Mouse (Mus musculus): ENCODE data around the gene Dynll2. TPM values are rescaled to one million over a fixed set of nuclear protein-coding genes. Genes with fewer than 3 reads are reported as not detected.
"Not testable (repeated sequence)": the region's sequence is repeated elsewhere in the genome, so short reads cannot be mapped to it uniquely, and the experiment has no call there.

Gene Dynll2
- polyA plus RNA-seq, 1 experiment from 2014 or later = 19.1 TPM

GRCm38 (mm10) chr11:87978905-87979304 is 8.4 kb downstream of the Dynll2 start:
- H3K27ac ChIP-seq (ENCODE audit: low read depth, low read length) = no peak overlapping the region
- no peak overlapping the region for H3K4me3 ChIP-seq (ENCODE audit: low read depth, low read length)
- ATAC-seq (replicated peaks; ENCODE audit: low FRiP score) (no peak), DNase-seq (ENCODE audit: low spot score) (no peak)
- no peak overlapping the region for H3K4me2 ChIP-seq (ENCODE audit: low read depth, low read length, severe bottlenecking)
- no peaks in the 10 kb centered on the region for H3K4me1 ChIP-seq (replicated peaks; ENCODE audit: control insufficient read depth, insufficient read depth, low read length)
- H3K36me3 ChIP-seq (ENCODE audit: control insufficient read depth, insufficient read depth, low read length) = peaks cover 8% of the 10 kb centered on the region; the same call in 1 of the 2 replicates
- no peak overlapping the region for H3K9ac ChIP-seq (ENCODE audit: low read length)
- no peaks in the 10 kb centered on the region for H3K9me3 ChIP-seq (ENCODE audit: control insufficient read depth, low read length)
- H3K27me3 ChIP-seq (ENCODE audit: control insufficient read depth, insufficient read depth, low read length) = no peaks in the 10 kb centered on the region
- WGBS = 84% methylated on average over 4 of the region's 4 CpGs

GRCm38 (mm10) chr11:87977021-87977420 is 10.3 kb downstream of the Dynll2 start:
- 83% methylated on average over 8 of the region's 8 CpGs for WGBS
- not testable (repeated sequence) for H3K36me3 ChIP-seq (ENCODE audit: control insufficient read depth, insufficient read depth, low read length); H3K4me2 ChIP-seq (ENCODE audit: low read depth, low read length, severe bottlenecking); H3K27ac ChIP-seq (ENCODE audit: low read depth, low read length); H3K9me3 ChIP-seq (ENCODE audit: control insufficient read depth, low read length); DNase-seq (ENCODE audit: low spot score); ATAC-seq (replicated peaks; ENCODE audit: low FRiP score); H3K4me1 ChIP-seq (replicated peaks; ENCODE audit: control insufficient read depth, insufficient read depth, low read length); H3K27me3 ChIP-seq (ENCODE audit: control insufficient read depth, insufficient read depth, low read length); H3K9ac ChIP-seq (ENCODE audit: low read length); H3K4me3 ChIP-seq (ENCODE audit: low read depth, low read length)

- Histone ChIP-seq H3K27ac (ENCODE audit: low read depth, low read length) (no peak overlapping the region), H3K4me3 (ENCODE audit: low read depth, low read length) (no peak overlapping the region), H3K36me3 (ENCODE audit: control insufficient read depth, insufficient read depth, low read length) (peaks cover under 1% of the 10 kb centered on the region; the same call in 1 of the 2 replicates), H3K27me3 (ENCODE audit: control insufficient read depth, insufficient read depth, low read length) (no peaks in the 10 kb centered on the region), H3K9ac (ENCODE audit: low read length) (no peak overlapping the region), H3K9me3 (ENCODE audit: control insufficient read depth, low read length) (no peaks in the 10 kb centered on the region), H3K4me1 (replicated peaks; ENCODE audit: control insufficient read depth, insufficient read depth, low read length) (no peaks in the 10 kb centered on the region), H3K4me2 (ENCODE audit: low read depth, low read length, severe bottlenecking) (no peak overlapping the region)
- peak; percentile 79 for DNase-seq (ENCODE audit: low spot score)
- 25% methylated on average over 11 of the region's 11 CpGs for WGBS
- peak; percentile 39; the same call in 1 of the 2 replicates for ATAC-seq (replicated peaks; ENCODE audit: low FRiP score)
Measured at GRCm38 (mm10) chr11:87974477-87975181, 12.7 kb downstream of the Dynll2 start.

GRCm38 (mm10) chr11:87973559-87974305 is 13.6 kb downstream of the Dynll2 start:
- Histone ChIP-seq H3K4me2 (ENCODE audit: low read depth, low read length, severe bottlenecking) (no peak overlapping the region), H3K27me3 (ENCODE audit: control insufficient read depth, insufficient read depth, low read length) (no peaks in the 10 kb centered on the region), H3K4me1 (replicated peaks; ENCODE audit: control insufficient read depth, insufficient read depth, low read length) (no peaks in the 10 kb centered on the region), H3K4me3 (ENCODE audit: low read depth, low read length) (no peak overlapping the region), H3K9me3 (ENCODE audit: control insufficient read depth, low read length) (no peaks in the 10 kb centered on the region), H3K27ac (ENCODE audit: low read depth, low read length) (no peak overlapping the region), H3K9ac (ENCODE audit: low read length) (no peak overlapping the region), H3K36me3 (ENCODE audit: control insufficient read depth, insufficient read depth, low read length) (no peaks in the 10 kb centered on the region; the same call in 1 of the 2 replicates)
- 59% methylated on average over 10 of the region's 10 CpGs for WGBS
- DNase-seq (ENCODE audit: low spot score) (no peak), ATAC-seq (replicated peaks; ENCODE audit: low FRiP score) (no peak)

- no peak for DNase-seq (ENCODE audit: low spot score)
- 0 out of 2 replicates have a peak, but pooled peaks cover 2% of the 10 kb centered on the region for H3K4me1 ChIP-seq (replicated peaks; ENCODE audit: control insufficient read depth, insufficient read depth, low read length)
- H3K27ac ChIP-seq (ENCODE audit: low read depth, low read length) = no peak overlapping the region
- no peak overlapping the region for H3K4me3 ChIP-seq (ENCODE audit: low read depth, low read length)
- no peaks in the 10 kb centered on the region for H3K9me3 ChIP-seq (ENCODE audit: control insufficient read depth, low read length)
- H3K9ac ChIP-seq (ENCODE audit: low read length) = no peak overlapping the region
- no peaks in the 10 kb centered on the region for H3K27me3 ChIP-seq (ENCODE audit: control insufficient read depth, insufficient read depth, low read length)
- no peak for ATAC-seq (replicated peaks; ENCODE audit: low FRiP score)
- H3K4me2 ChIP-seq (ENCODE audit: low read depth, low read length, severe bottlenecking) = no peak overlapping the region
- 82% methylated on average over 6 of the region's 6 CpGs for WGBS
- H3K36me3 ChIP-seq (ENCODE audit: control insufficient read depth, insufficient read depth, low read length) = no peaks in the 10 kb centered on the region; the same call in 1 of the 2 replicates
Measured at GRCm38 (mm10) chr11:87972829-87973228, 14.5 kb downstream of the Dynll2 start.

- no peaks in the 10 kb centered on the region for H3K9me3 ChIP-seq (ENCODE audit: control insufficient read depth, low read length)
- no peak overlapping the region for H3K4me2 ChIP-seq (ENCODE audit: low read depth, low read length, severe bottlenecking)
- H3K4me1 ChIP-seq (replicated peaks; ENCODE audit: control insufficient read depth, insufficient read depth, low read length) = 0 out of 2 replicates have a peak, but pooled peaks cover 3% of the 10 kb centered on the region
- H3K9ac ChIP-seq (ENCODE audit: low read length) = no peak overlapping the region
- DNase-seq (ENCODE audit: low spot score) (no peak), ATAC-seq (replicated peaks; ENCODE audit: low FRiP score) (no peak)
- no peaks in the 10 kb centered on the region for H3K36me3 ChIP-seq (ENCODE audit: control insufficient read depth, insufficient read depth, low read length)
- no peak overlapping the region for H3K4me3 ChIP-seq (ENCODE audit: low read depth, low read length)
- 17% methylated on average over 20 of the region's 20 CpGs for WGBS
- no peaks in the 10 kb centered on the region for H3K27me3 ChIP-seq (ENCODE audit: control insufficient read depth, insufficient read depth, low read length)
- no peak overlapping the region for H3K27ac ChIP-seq (ENCODE audit: low read depth, low read length)
Measured at GRCm38 (mm10) chr11:87968356-87969122, 18.8 kb downstream of the Dynll2 start.

GRCm38 (mm10) chr11:87967692-87968289 is 19.5 kb downstream of the Dynll2 start:
- peak overlapping the region; percentile 9; the same call in 1 of the 2 replicates for H3K4me3 ChIP-seq (ENCODE audit: low read depth, low read length)

GRCm38 (mm10) chr11:87966214-87966613 is 21.1 kb downstream of the Dynll2 start:
- H3K4me2 ChIP-seq (ENCODE audit: low read depth, low read length, severe bottlenecking) = no peak overlapping the region
- no peak for DNase-seq (ENCODE audit: low spot score)
- no peak overlapping the region for H3K27ac ChIP-seq (ENCODE audit: low read depth, low read length)
- H3K9ac ChIP-seq (ENCODE audit: low read length) = no peak overlapping the region
- no peaks in the 10 kb centered on the region for H3K9me3 ChIP-seq (ENCODE audit: control insufficient read depth, low read length)
- no peaks in the 10 kb centered on the region for H3K27me3 ChIP-seq (ENCODE audit: control insufficient read depth, insufficient read depth, low read length)
- no peak overlapping the region for H3K4me3 ChIP-seq (ENCODE audit: low read depth, low read length)
- H3K4me1 ChIP-seq (replicated peaks; ENCODE audit: control insufficient read depth, insufficient read depth, low read length) = 0 out of 2 replicates have a peak, but pooled peaks cover 3% of the 10 kb centered on the region
- 49% methylated on average over 10 of the region's 10 CpGs for WGBS
- H3K36me3 ChIP-seq (ENCODE audit: control insufficient read depth, insufficient read depth, low read length) = no peaks in the 10 kb centered on the region
- ATAC-seq (replicated peaks; ENCODE audit: low FRiP score) = no peak

More at GRCm38 (mm10) chr11:87967692-87968289, 19.5 kb downstream of the Dynll2 start:
- peak; percentile 92 for DNase-seq (ENCODE audit: low spot score)
- H3K27me3 ChIP-seq (ENCODE audit: control insufficient read depth, insufficient read depth, low read length) = no peaks in the 10 kb centered on the region
- no peaks in the 10 kb centered on the region for H3K9me3 ChIP-seq (ENCODE audit: control insufficient read depth, low read length)
- 0 out of 2 replicates have a peak, but pooled peaks cover 3% of the 10 kb centered on the region for H3K4me1 ChIP-seq (replicated peaks; ENCODE audit: control insufficient read depth, insufficient read depth, low read length)
- peak overlapping the region; percentile 32; the same call in 1 of the 2 replicates for H3K9ac ChIP-seq (ENCODE audit: low read length)
- ATAC-seq (replicated peaks; ENCODE audit: low FRiP score) = 0 out of 2 replicates have a peak, but pooled peaks have one; percentile 49
- H3K27ac ChIP-seq (ENCODE audit: low read depth, low read length) = no peak overlapping the region
- peak overlapping the region; percentile 46; the same call in 1 of the 2 replicates for H3K4me2 ChIP-seq (ENCODE audit: low read depth, low read length, severe bottlenecking)
- H3K36me3 ChIP-seq (ENCODE audit: control insufficient read depth, insufficient read depth, low read length) = no peaks in the 10 kb centered on the region
- WGBS = 4% methylated on average over 15 of the region's 17 CpGs

Measured in forebrain, embryonic 11.5 days (tissue).